Mouse (Mus musculus): ENCODE results near the gene Hist1h1d. TPM values are rescaled to one million over a fixed set of nuclear protein-coding genes. Genes with fewer than 3 reads are reported as not detected.

Gene Hist1h1d
- total RNA-seq (2014; fragmentation: Nextera tagmentation) (71.9 and 74.3 TPM in 2 replicates), total RNA-seq (2017) (127 and 128 TPM in 2 replicates), polyA plus RNA-seq (2012) (0.43 and 2.1 TPM in 2 replicates)

- TF ChIP-seq TAL1 (conservative IDR thresholded peaks at IDR 0.05; ENCODE audit: low read depth, low read length) (no peak), POLR2AphosphoS5 (IDR thresholded peaks at IDR 0.05; ENCODE audit: insufficient replicate concordance, low read depth, low read length) (no peak), GATA1 (IDR thresholded peaks at IDR 0.05; ENCODE audit: borderline replicate concordance, low read length) (no peak), GATA2 (IDR thresholded peaks at IDR 0.05; ENCODE audit: borderline replicate concordance, low read depth, low read length) (no peak)
- H3K4me3 ChIP-seq (ENCODE audit: low read depth, low read length), result no peak within 1 kb of the TSS
- ATAC-seq (ENCODE audit: extremely low read depth, insufficient number of reproducible peaks, low FRiP score, poor library complexity, severe bottlenecking), result no peak
- no peaks in the 10 kb centered on the region for H3K9me3 ChIP-seq (replicated peaks)
- no peaks in the 10 kb centered on the region for H3K36me3 ChIP-seq (replicated peaks)
- DNase-seq (ENCODE audit: low spot score), result no peak
- peaks cover 43% of the 10 kb centered on the region for H3K4me1 ChIP-seq (ENCODE audit: insufficient read depth, low read depth, low read length)
- no peaks in the 10 kb centered on the region for H3K27me3 ChIP-seq (ENCODE audit: insufficient read depth, low read length)
These were observed at the start of gene Hist1h1d for GRCm38 (mm10) chr13:23552962-23553361. Gene Hist1h1d, plus strand, starts transcription at chr13:23553262.

GRCm38 (mm10) chr13:23503797-23504196 lies 49.3 kb upstream of the Hist1h1d start:
- Histone ChIP-seq H3K27me3 (ENCODE audit: insufficient read depth, low read length) (no peaks in the 10 kb centered on the region), H3K36me3 (replicated peaks) (no peaks in the 10 kb centered on the region), H3K4me1 (ENCODE audit: insufficient read depth, low read depth, low read length) (peaks cover 56% of the 10 kb centered on the region), H3K9me3 (replicated peaks) (no peaks in the 10 kb centered on the region), H3K4me3 (ENCODE audit: low read depth, low read length) (no peak overlapping the region; the same call in 1 of the 2 replicates)
- no peak for ATAC-seq (ENCODE audit: extremely low read depth, insufficient number of reproducible peaks, low FRiP score, poor library complexity, severe bottlenecking)
- no peak for DNase-seq (ENCODE audit: low spot score)
- TF ChIP-seq GATA2 (IDR thresholded peaks at IDR 0.05; ENCODE audit: borderline replicate concordance, low read depth, low read length) (no peak), POLR2AphosphoS5 (IDR thresholded peaks at IDR 0.05; ENCODE audit: insufficient replicate concordance, low read depth, low read length) (no peak), CTCF (IDR thresholded peaks at IDR 0.05; ENCODE audit: low read depth, low read length) (no peak), GATA1 (IDR thresholded peaks at IDR 0.05; ENCODE audit: borderline replicate concordance, low read length) (no peak), TAL1 (conservative IDR thresholded peaks at IDR 0.05; ENCODE audit: low read depth, low read length) (no peak)

GRCm38 (mm10) chr13:23505662-23506345 lies 47.3 kb upstream of the Hist1h1d start:
- H3K27me3 ChIP-seq (ENCODE audit: insufficient read depth, low read length), result no peaks in the 10 kb centered on the region
- DNase-seq (ENCODE audit: low spot score), result no peak
- no peak for TF ChIP-seq GATA1 (IDR thresholded peaks at IDR 0.05; ENCODE audit: borderline replicate concordance, low read length)
- no peak for TF ChIP-seq TAL1 (conservative IDR thresholded peaks at IDR 0.05; ENCODE audit: low read depth, low read length)
- H3K4me3 ChIP-seq (ENCODE audit: low read depth, low read length), result peak overlapping the region; percentile 70
- ATAC-seq (ENCODE audit: extremely low read depth, insufficient number of reproducible peaks, low FRiP score, poor library complexity, severe bottlenecking), result no peak
- no peaks in the 10 kb centered on the region for H3K9me3 ChIP-seq (replicated peaks)
- H3K36me3 ChIP-seq (replicated peaks), result no peaks in the 10 kb centered on the region
- peaks cover 57% of the 10 kb centered on the region for H3K4me1 ChIP-seq (ENCODE audit: insufficient read depth, low read depth, low read length)

GRCm38 (mm10) chr13:23506351-23506750 lies 46.7 kb upstream of the Hist1h1d start:
- DNase-seq (ENCODE audit: low spot score) (no peak), ATAC-seq (ENCODE audit: extremely low read depth, insufficient number of reproducible peaks, low FRiP score, poor library complexity, severe bottlenecking) (peak; percentile 15; the same call in 1 of the 2 replicates)
- H3K9me3 ChIP-seq (replicated peaks), result no peaks in the 10 kb centered on the region
- H3K27me3 ChIP-seq (ENCODE audit: insufficient read depth, low read length), result no peaks in the 10 kb centered on the region
- no peaks in the 10 kb centered on the region for H3K36me3 ChIP-seq (replicated peaks)
- peaks cover 59% of the 10 kb centered on the region for H3K4me1 ChIP-seq (ENCODE audit: insufficient read depth, low read depth, low read length)
- TF ChIP-seq POLR2AphosphoS5 (IDR thresholded peaks at IDR 0.05; ENCODE audit: insufficient replicate concordance, low read depth, low read length) (no peak), GATA1 (IDR thresholded peaks at IDR 0.05; ENCODE audit: borderline replicate concordance, low read length) (no peak), GATA2 (IDR thresholded peaks at IDR 0.05; ENCODE audit: borderline replicate concordance, low read depth, low read length) (no peak), TAL1 (conservative IDR thresholded peaks at IDR 0.05; ENCODE audit: low read depth, low read length) (no peak), CTCF (IDR thresholded peaks at IDR 0.05; ENCODE audit: low read depth, low read length) (no peak)
- peak overlapping the region; percentile 70; the same call in 1 of the 2 replicates for H3K4me3 ChIP-seq (ENCODE audit: low read depth, low read length)

- H3K27me3 ChIP-seq (ENCODE audit: insufficient read depth, low read length), result no peaks in the 10 kb centered on the region
- no peaks in the 10 kb centered on the region for H3K9me3 ChIP-seq (replicated peaks)
- peaks cover 61% of the 10 kb centered on the region for H3K4me1 ChIP-seq (ENCODE audit: insufficient read depth, low read depth, low read length)
- no peaks in the 10 kb centered on the region for H3K36me3 ChIP-seq (replicated peaks)
- H3K4me3 ChIP-seq (ENCODE audit: low read depth, low read length), result peak overlapping the region; percentile 70; the same call in 1 of the 2 replicates
- TF ChIP-seq POLR2AphosphoS5 (IDR thresholded peaks at IDR 0.05; ENCODE audit: insufficient replicate concordance, low read depth, low read length), result no peak
- TF ChIP-seq GATA1 (IDR thresholded peaks at IDR 0.05; ENCODE audit: borderline replicate concordance, low read length), result no peak
- TF ChIP-seq CTCF (IDR thresholded peaks at IDR 0.05; ENCODE audit: low read depth, low read length), result no peak
- TF ChIP-seq GATA2 (IDR thresholded peaks at IDR 0.05; ENCODE audit: borderline replicate concordance, low read depth, low read length), result no peak
- TF ChIP-seq TAL1 (conservative IDR thresholded peaks at IDR 0.05; ENCODE audit: low read depth, low read length), result no peak
- DNase-seq (ENCODE audit: low spot score), result no peak
- no peak for ATAC-seq (ENCODE audit: extremely low read depth, insufficient number of reproducible peaks, low FRiP score, poor library complexity, severe bottlenecking)
These were observed 46.1 kb upstream of the Hist1h1d start for GRCm38 (mm10) chr13:23506819-23507515.

GRCm38 (mm10) chr13:23510127-23510526 lies 42.9 kb upstream of the Hist1h1d start:
- DNase-seq (ENCODE audit: low spot score), result no peak
- Histone ChIP-seq H3K36me3 (replicated peaks) (no peaks in the 10 kb centered on the region), H3K4me3 (ENCODE audit: low read depth, low read length) (no peak overlapping the region), H3K9me3 (replicated peaks) (no peaks in the 10 kb centered on the region), H3K4me1 (ENCODE audit: insufficient read depth, low read depth, low read length) (peaks cover 44% of the 10 kb centered on the region), H3K27me3 (ENCODE audit: insufficient read depth, low read length) (no peaks in the 10 kb centered on the region)
- TF ChIP-seq CTCF (IDR thresholded peaks at IDR 0.05; ENCODE audit: low read depth, low read length), result no peak
- no peak for TF ChIP-seq GATA1 (IDR thresholded peaks at IDR 0.05; ENCODE audit: borderline replicate concordance, low read length)
- TF ChIP-seq TAL1 (conservative IDR thresholded peaks at IDR 0.05; ENCODE audit: low read depth, low read length), result no peak
- TF ChIP-seq POLR2AphosphoS5 (IDR thresholded peaks at IDR 0.05; ENCODE audit: insufficient replicate concordance, low read depth, low read length), result no peak
- no peak for TF ChIP-seq GATA2 (IDR thresholded peaks at IDR 0.05; ENCODE audit: borderline replicate concordance, low read depth, low read length)
- no peak for ATAC-seq (ENCODE audit: extremely low read depth, insufficient number of reproducible peaks, low FRiP score, poor library complexity, severe bottlenecking)

Data from G1E (cell line).